Mouse (Mus musculus) T-helper 17 cell (primary cell): ENCODE measurements around the gene Ppp2r2d.

Experiments used
- in situ Hi-C, 2 experiments: fragments of 300-600 bp; cut with MboI, MseI; formaldehyde crosslinking; loops; 1 replicate in 1 of 2; 2 replicates in 1 of 2; pipeline ENCODE4 v1.15.1; 2025; ENCODE audit warnings: high pct_unique_total_duplicates in 2 of 2

Gene Ppp2r2d

DNA sequence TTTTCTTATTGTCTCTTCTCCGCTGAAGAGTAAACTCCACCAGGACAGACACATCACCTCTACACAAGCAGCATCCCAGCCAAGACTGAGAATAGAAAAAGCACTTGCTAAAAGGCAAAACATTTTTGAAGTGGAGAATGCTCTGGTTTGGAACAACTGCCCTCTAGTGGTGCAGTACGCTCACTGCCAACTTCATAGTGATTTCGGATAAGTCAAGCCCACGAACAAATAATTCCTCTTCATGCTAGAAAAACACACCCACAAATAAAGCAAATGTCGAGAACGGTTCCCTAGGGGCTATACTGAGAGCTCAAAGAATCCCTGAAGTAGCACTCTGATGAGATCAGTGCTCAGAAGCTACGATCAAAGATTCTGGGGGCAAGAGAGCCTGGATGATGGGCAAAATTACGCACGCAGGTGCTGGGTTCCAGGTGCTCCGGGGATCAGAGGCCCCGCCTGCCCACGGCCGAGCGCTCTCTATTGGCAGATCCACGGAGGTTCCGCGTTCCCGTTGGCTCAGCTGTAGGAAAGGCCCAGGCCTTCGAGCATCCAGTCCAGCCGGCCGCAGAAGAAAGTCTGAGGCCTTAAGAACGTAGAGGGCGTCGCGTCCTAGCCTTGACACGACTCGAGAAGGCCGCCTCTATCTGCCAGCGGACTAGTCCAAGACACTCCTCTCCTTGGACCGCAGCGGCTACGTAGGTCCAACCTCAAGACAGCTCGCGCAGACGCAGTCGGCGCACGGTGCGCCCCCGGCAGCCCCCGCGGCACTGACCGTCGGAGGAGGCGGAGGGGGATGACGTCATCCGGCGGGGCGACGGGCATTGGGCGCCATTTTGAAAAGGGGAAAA lies at the start of gene Ppp2r2d, which contains the start of gene Mapk1ip1:
TSS of gene Ppp2r2d (plus strand) at position 536 of the 848 bp plus-strand sequence.
TSS of gene Mapk1ip1 (minus strand) at position 730 of the 848 bp plus-strand sequence.
- in situ Hi-C loops = loop anchor here (10.0 to 25.0 kb wide), 3 partner anchors 367 to 1941 kb away; partner anchors contain the start of genes Cfap46 (in 1 of the 2), Lrrc27 (in 1 of the 2) and Stk32c (in 1 of the 2)

DNA sequence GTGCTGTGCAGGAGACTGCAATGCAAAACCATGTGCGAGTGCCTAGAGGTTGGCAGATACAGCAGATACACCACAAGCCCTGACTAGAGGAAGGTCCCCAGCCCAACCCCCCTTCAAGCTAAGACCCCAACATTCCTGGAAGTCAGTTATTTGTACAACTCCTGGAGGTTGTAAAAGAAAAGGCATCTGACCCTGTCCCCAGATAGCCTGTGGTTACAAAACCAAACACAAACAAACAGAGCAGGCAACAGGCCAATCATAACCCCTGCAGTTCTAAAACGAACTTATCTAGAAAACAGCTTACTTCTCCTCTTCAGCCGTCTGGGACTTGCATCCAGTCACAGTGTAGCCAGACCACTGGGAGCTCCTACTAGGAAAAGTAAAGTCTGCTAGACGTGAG lies 42.5 kb upstream of the Ppp2r2d start:
- in situ Hi-C loops = no loop called here

DNA sequence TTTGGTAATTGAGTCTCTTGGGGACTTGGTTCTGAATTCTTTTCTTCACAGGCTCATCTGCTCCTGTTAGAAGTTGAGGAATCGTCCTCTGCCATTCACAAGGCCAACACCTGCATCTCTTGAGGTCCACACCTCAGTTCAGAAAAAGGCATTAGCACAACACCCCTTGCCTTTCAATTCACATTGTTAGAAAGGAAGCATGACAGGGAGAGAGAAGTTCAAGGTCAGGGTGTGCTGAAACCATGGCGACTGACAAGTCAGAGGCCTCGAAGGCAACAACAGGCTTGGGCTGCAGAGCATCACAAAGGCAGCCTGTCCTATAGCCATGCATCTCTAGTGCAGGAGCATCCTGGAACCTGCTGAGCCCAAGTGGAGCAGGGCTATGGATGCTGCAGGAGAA lies 38.7 kb upstream of the Ppp2r2d start:
- in situ Hi-C loops = no loop called here

DNA sequence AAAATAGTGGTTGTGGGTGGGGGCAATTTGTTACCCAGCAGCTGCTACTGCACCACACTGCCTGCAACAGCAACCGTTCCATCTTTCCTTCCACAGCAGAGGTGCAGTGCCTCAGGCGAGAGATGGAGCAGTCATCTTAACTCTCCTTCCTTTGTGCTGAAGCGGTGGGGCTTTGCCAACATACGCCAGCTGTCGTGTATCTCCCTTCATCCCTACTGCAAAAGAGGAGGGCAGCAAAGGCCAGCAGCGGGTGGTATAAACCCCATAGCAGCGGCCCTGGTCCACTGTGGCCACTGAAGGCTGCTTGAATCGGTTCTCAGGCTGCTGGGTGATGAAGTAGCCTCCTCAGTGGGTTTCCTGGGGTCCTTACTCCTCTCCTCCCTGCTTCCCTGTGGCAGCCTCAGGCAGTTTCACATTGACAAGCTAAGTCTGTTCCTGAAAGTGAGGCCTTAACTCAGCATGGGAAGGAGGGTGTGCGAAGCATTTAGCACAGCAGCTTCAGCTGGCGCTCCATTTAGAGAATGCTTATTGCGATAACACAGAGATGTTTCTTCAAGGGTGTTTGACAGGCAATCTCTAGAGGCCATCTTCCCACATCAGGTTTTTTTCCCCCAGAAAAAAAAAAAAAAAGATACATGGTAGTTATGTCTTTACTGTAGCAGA lies 32.5 kb upstream of the Ppp2r2d start:
- in situ Hi-C loops = no loop called here

DNA sequence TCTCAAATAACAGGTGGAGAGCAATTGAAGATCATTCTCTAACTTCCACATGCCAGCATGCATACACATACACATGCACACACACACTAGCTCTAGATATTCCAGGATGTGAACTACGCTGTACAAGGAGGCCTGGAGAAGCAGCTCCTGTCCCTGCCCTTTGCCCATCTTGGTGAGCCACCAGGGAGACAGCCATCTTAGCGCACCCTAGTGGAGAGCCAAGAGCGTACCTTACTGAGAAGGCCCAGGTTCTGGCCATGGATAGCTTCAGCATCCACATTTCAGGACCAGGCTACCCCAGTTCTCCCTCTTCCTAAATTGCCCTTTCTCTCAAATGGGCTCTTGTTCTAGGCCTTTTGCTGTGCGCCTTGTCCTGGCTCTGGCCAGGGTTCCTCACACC lies 27.6 kb upstream of the Ppp2r2d start:
- in situ Hi-C loops = no loop called here

DNA sequence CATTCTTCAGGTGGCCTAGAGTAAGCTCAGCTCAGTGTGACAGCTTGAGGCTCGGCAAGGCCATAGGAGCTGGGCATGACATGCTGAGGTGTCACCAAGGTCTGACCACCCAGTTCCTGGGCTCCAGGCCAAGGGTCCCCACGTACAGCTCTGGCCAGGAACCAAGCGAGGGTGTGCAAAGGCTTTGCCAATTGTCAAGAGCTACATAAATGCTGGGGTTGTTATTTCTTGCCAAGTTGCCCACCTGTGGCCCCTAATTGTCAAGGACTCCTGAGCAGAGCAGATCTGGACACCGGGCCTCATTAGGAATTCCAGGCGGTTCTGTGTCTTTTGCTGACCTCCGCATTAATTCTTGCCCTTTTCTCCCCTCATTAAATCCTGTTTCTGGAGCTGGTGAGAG lies 21.5 kb upstream of the Ppp2r2d start:
- in situ Hi-C loops = loop anchor here in 1 of 2 experiments (5.0 kb wide), 1 partner anchor 92 kb away; no protein-coding TSS in a partner anchor

DNA sequence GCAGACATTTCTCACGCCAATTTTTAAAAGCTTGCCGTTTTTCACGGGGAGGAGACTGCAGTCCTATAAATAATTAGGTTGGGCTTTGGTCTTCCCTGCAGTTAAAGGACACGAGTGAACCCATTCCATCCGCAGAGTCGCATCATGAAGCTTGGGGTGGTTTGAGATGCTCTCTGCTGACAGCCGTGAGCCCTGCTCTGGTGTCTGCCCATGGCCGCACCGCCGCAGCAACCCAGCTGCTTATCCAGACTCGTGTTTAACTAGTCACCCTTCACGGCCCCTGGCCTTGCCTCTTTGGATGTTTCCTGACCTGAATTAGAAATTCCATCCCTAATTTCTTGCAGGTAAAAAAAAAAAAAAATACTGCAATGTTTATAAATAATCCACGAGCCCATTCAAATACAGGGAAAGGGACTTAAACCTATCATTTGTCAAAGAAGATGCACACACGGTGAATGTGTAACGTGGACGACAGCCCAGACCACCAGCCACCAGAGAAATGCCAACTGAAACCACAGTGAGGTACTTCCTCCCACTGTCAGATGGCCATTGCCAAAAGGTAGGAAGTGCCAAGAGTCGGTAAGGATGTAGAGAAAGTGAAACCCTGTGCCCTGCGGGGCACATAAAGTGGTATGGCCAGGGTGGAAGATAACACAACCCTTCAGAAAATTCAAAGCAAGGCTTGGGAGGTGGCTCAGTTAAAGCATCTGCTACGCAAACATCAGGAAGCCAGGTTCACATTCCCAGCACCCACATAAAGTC lies 20.7 kb upstream of the Ppp2r2d start:
- in situ Hi-C loops = loop anchor here (5.0 to 25.0 kb wide), 2 partner anchors 93 to 387 kb away; partner anchors contain the start of genes Lrrc27 (in 1 of the 2) and Stk32c (in 1 of the 2)

DNA sequence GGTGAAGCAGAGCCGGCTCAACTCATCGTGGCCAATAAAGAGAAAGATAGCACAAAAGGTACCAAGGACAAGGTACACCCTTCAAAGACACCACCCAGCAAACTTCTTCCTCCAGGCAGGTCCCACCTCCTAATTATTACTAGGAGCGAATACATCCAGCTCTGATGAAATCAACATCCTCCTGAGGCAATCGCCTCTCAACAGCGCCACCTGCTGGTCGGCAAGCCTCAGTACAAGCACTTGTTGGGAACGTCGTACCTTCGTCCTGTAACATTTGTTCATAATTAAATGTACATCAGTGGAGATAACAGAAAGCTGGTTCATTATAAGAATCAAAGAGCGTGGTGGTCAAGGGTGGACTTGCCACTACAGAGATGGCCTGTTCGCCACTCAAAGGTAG lies 18.1 kb upstream of the Ppp2r2d start:
- in situ Hi-C loops = loop anchor here in 1 of 2 experiments (25.0 kb wide), 1 partner anchor 384 kb away; the partner anchor contains the start of genes Lrrc27 and Stk32c

DNA sequence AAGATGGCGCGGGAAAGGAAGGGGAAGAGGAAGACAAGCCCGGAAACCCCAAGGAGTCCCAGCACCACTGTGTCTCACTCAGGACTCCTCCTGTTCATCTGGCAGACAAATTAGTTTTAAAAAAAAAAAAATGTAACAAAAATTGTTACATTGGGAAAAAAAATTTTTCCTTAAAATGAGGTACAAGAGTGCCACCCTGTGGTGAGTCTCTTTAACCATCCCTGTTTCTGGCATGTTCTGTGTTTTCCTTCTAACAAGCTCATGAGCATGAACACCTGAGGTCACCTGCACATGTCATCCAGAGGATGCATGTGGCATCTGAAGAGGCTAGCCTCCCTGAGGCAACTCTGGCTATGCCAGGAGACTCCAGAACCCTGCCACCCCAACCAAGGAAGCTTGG lies 10.9 kb upstream of the Ppp2r2d start:
- in situ Hi-C loops = loop anchor here (5.0 to 25.0 kb wide), 4 partner anchors 87 to 1360 kb away; partner anchors contain the start of genes Lrrc27 (in 1 of the 2) and Stk32c (in 1 of the 2)

DNA sequence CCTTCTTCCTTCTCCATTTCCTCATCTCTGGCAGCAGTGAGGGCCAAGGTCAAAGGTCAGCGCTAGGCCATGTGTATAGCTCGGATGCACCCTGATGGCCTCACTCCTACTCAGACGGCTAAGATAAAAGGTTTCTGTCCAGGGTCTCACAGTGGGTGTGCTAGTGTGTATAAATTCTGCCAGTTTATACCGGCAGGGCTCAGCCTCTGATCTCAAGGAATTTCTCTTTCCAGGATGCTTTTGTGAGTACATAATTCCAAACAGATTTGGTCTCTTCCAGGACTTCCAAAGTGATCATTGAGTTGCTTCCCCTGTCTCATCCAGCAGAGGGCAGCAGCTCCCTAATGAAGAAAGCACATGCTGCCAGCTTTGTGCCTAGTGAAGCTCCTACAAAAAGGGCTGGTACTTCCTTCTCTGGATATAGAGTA lies 5.3 kb upstream of the Ppp2r2d start:
- in situ Hi-C loops = loop anchor here (5.0 to 25.0 kb wide), 6 partner anchors 82 to 1936 kb away; partner anchors contain the start of genes Cfap46 (in 1 of the 2), Lrrc27 (in 1 of the 2) and Stk32c (in 1 of the 2)

DNA sequence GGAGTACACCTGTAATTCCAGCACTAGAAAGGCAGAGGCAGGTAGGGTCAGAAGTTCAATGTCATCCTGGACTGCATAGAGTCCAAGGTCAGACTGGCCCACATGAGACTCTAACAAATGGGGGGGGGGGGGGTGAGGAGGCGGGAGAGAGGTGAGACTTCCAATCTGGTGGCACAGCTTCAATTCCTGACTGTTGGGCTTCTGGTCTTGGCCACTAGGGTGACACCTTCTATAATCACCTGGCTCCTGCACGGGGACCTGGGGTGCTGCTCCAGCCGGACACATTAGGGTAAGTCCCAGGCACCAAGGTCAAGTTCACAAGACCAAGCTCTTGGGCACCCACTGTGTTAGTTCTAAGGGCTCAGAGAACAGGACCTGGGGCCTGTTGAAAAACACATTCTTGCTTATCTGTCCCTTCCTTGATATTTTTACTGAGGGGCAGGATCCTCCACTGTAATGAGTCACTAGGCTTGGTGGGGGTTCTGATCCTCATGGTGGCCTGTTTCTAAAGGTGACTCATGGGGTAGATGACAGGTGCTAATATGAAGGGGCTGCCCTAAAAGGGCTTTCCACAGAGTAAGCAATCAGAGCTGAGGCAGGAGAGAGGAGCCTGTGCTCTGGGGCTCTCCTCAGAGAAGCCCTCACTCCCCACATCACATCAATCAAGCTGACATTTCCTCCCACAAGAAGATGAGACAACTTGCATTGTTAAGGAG lies 4.3 kb upstream of the Ppp2r2d start:
- in situ Hi-C loops = loop anchor here (5.0 to 25.0 kb wide), 6 partner anchors 81 to 1937 kb away; partner anchors contain the start of genes Cfap46 (in 1 of the 2), Lrrc27 (in 1 of the 2) and Stk32c (in 1 of the 2)

DNA sequence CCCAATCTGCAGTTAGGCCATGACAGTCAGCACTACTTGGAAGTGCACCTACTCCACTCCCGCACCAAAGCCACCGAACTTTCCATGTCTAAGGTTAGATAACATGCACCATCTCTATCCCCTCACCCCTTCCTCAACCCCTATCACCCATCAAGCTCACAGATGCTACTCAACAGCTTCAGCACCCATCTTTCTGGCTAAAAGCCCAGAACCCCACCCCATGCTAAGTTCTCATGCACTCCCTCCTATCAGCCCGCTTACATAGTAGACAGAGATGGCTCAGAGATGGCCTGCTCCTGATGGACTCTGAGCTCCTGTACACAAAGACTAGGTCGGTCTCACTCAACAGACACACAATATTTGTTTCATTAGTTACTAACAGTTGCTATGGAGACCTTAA lies 2.5 kb upstream of the Ppp2r2d start:
- in situ Hi-C loops = loop anchor here (5.0 to 25.0 kb wide), 6 partner anchors 79 to 1939 kb away; partner anchors contain the start of genes Cfap46 (in 1 of the 2), Lrrc27 (in 1 of the 2) and Stk32c (in 1 of the 2)

DNA sequence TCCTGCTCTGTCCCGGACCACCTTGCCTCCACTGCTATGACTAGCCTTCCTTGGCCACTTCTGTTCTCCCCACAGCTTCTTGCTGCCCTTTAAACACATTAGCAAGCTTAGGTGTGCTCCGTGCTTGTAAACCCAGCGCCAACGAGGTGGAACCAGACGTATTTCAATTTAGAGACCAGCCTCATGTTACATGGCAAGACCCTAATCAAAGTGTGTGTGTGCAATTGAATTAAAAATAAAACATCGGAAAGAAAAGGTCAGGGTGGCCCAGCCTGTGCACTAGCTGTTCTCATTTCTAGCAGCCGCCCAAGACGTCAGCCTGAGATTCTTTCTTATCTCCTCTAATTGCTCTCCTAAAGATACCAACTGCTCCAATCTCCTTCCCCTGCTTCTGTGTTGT lies 768 bp upstream of the Ppp2r2d start:
- in situ Hi-C loops = loop anchor here (10.0 to 25.0 kb wide), 3 partner anchors 367 to 1940 kb away; partner anchors contain the start of genes Cfap46 (in 1 of the 2), Lrrc27 (in 1 of the 2) and Stk32c (in 1 of the 2)

DNA sequence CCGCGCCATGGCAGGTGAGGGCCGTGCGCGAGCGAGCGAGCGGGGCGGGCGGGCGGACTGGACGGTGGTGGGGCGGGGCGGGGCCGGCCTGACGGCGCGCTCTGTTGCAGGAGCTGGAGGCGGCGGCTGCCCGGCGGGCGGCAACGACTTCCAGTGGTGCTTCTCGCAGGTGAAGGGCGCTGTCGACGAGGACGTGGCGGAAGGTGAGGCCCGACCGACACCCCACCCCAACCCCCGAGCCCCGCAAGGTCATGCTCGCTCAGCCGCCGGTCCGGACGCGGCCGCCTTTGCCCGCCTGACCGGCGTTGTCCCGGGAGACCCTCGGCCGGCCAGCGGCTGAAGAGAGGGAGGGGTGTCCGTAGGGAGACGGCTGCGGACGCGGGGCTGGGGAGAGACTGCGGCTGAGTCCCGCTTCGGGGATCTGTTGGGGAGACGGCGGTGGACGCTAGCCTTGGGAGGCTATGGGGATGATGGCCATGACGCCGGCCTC lies 668 bp downstream of the Ppp2r2d start:
- in situ Hi-C loops = loop anchor here (10.0 to 25.0 kb wide), 3 partner anchors 366 to 1942 kb away; partner anchors contain the start of genes Cfap46 (in 1 of the 2), Lrrc27 (in 1 of the 2) and Stk32c (in 1 of the 2)

DNA sequence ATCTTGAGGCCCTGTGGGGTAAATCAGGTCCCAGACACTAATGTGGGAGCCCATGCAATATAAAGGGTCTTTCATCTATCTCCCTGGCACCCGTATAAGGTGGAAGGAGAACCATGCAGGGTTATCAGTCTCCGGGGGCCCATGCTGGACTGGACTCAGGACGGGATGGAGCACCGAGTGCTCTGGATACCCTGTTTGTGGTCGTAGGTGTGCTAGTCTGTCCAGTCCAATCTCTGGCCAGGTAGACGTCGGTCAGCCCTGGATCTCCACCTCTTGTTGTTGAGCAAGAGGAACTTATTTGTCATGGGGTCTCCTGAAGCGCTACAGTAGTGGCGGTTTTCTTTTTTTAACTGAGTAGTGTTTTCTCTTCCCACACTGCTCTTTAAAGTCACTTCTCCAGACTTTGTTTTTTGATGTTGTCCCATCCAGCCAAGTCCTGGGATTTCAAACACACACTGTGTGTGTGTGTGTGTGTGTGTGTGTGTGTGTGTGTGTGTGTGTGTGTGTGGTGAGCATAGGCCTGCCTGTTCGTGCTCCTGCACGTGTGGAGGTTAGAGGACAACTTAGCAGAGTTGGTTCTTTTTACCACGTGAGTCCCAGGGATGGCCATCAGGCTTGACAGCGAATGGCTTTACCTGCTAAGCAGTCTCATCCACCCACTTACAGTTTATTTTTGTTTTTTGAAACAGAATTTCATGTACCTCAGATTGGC lies 1.6 kb downstream of the Ppp2r2d start:
- in situ Hi-C loops = loop anchor here (10.0 to 25.0 kb wide), 3 partner anchors 365 to 1943 kb away; partner anchors contain the start of genes Cfap46 (in 1 of the 2), Lrrc27 (in 1 of the 2) and Stk32c (in 1 of the 2)

DNA sequence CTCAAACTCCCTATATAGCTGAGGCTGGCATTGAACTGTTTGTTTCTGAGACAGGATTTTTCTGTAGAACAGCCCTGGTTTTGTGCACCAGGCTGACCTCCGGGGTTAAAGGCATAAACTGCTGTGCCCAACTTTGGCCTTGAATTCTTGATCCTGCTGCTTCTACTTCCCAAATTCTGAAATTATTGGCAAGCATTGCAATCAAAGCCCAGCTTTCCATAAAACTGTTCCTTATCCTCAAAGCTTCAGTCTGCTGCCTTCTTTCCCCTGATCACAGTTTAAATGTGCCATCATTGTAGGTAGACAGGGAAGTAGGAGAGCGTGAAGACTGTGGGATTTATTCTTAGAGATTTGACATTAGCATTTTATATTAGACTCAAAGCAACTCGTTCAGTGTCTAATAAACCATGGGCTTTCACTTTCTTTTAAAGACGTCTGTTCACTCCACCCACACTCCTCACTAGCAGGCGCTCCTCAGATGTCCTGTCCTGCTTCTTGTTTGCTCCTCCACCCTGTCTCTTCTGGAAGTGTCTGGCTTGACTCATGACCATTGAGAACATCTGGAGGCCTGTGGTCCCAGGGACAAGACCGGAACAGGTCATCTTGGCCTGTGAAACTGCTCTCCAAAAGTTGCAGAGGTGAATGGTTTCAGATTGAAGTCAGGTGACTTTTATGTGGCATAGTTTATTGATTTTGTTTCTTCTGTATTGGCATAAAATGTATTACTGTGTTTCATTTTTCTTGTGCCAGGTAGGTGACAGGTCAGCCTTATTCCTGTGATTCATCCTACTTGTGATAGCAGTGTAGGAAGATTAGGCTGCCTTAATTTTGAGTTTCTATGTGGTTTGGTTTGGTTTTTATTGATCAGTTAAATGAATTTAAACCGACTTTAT lies 2.4 kb downstream of the Ppp2r2d start:
- in situ Hi-C loops = loop anchor here (10.0 to 25.0 kb wide), 3 partner anchors 364 to 1943 kb away; partner anchors contain the start of genes Cfap46 (in 1 of the 2), Lrrc27 (in 1 of the 2) and Stk32c (in 1 of the 2)

DNA sequence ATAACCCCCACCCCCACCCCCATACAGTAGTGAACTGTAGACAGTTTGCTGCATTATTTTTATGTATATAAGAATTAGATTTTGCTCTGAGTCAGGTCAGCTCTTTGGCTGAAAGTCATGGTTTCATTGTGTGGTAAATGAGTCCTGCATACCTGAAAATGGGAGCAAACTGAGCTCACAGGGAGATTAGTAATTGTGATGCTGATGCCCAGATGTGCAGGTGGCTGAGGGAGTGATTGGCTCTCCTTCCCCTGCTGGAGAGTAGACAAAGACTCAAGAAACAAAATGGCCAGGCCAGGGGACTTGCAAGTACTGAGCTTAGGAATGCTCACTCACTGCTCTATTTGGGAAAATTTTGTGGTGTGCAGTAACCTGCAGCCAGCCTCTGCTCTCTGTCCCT lies 4.2 kb downstream of the Ppp2r2d start:
- in situ Hi-C loops = no loop called here
